Comparison of ENCODE assay signal across 26 mouse cellular contexts in the genomic region with DNA sequence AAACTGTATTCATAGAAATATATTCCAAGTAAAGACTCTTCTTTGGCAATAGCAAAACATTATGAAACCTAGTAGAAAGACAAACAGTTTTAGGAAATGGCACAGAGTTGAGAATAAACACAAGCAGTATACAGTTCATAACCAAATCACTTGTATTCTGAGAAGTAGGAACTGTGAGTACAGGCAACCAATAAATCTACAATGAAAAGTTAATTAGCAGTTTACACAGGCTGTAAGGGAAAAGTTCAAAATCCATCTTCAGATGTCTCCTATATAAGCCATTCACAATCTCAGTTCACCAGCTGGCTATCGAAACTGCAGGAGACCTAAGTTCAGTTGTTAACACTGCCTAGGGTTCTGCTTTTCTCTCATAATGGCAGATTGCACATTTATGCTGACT. TPM values are rescaled to one million over a fixed set of nuclear protein-coding genes. Genes with fewer than 3 reads are reported as not detected.
DNase-seq lines count a peak whose midpoint lies in the region; ATAC-seq and TF ChIP-seq lines count a peak whose summit lies in the region.
"Had no signal": no experiment of that assay in that cellular context is flagged by ENCODE, and none has a peak within 500 bp of the region (broad histone marks: within the 10 kb centered on the region; RNA-seq: fewer than 3 reads in every experiment).

A gene (plus strand): TSS at position 301 of the 400 bp plus-strand sequence.

- no peak for TF ChIP-seq RAD21 in MEL (IDR thresholded peaks at IDR 0.05; ENCODE audit: low read depth, low read length)

- H3K4me3 ChIP-seq in MEL (ENCODE audit: control insufficient read depth in 1 of 2, insufficient read depth in 1 of 2, low read depth in 2 of 2, low read length in 2 of 2), result no peak within 1 kb of the TSS
- H3K4me3 ChIP-seq in intestine, postnatal 0 days (ENCODE audit: low read depth, low read length), result no peak within 1 kb of the TSS
- H3K4me3 ChIP-seq in small intestine, adult 2 months (ENCODE audit: low read depth, low read length), result no peak within 1 kb of the TSS
- no peak within 1 kb of the TSS for H3K4me3 ChIP-seq in lung, adult 2 months (replicated peaks; ENCODE audit: extremely low read depth, low read depth, low read length)
- H3K4me3 ChIP-seq: embryonic facial prominence, embryonic 10.5 days; embryonic facial prominence, embryonic 12.5 days; forebrain, embryonic 13.5 days; forebrain, embryonic 15.5 days had no signal

- no peak for TF ChIP-seq EP300 in MEL (IDR thresholded peaks at IDR 0.05; ENCODE audit: low read depth in 1 of 2, low read length in 2 of 2)

- H3K36me3 ChIP-seq in MEL (ENCODE audit: control insufficient read depth in 1 of 2, insufficient read depth in 2 of 2, low read length in 2 of 2), result no peaks in the 10 kb centered on the region
- H3K36me3 ChIP-seq in intestine, postnatal 0 days (ENCODE audit: control insufficient read depth, insufficient read depth), result no peaks in the 10 kb centered on the region
- 0 out of 2 replicates have a peak, but pooled peaks cover 4% of the 10 kb centered on the region for H3K36me3 ChIP-seq in small intestine, adult 2 months (ENCODE audit: control insufficient read depth, insufficient read depth, low read length)
- H3K36me3 ChIP-seq: embryonic facial prominence, embryonic 10.5 days; embryonic facial prominence, embryonic 12.5 days; forebrain, embryonic 15.5 days had no signal

- H3K4me1 ChIP-seq in MEL (ENCODE audit: control insufficient read depth in 1 of 2, insufficient read depth in 2 of 2, low read length in 2 of 2), result no peaks in the 10 kb centered on the region
- no peaks in the 10 kb centered on the region for H3K4me1 ChIP-seq in intestine, postnatal 0 days (replicated peaks; ENCODE audit: control insufficient read depth, insufficient read depth, low read length)
- H3K4me1 ChIP-seq in small intestine, adult 2 months (ENCODE audit: control insufficient read depth, insufficient read depth, insufficient read length, low read length), result no peaks in the 10 kb centered on the region
- H3K4me1 ChIP-seq in lung, adult 2 months (ENCODE audit: control insufficient read depth, insufficient read depth, low read length), result no peaks in the 10 kb centered on the region
- H3K4me1 ChIP-seq: embryonic facial prominence, embryonic 10.5 days; embryonic facial prominence, embryonic 12.5 days; forebrain, embryonic 13.5 days; forebrain, embryonic 15.5 days had no signal

- no peak within 1 kb of the TSS for H3K9ac ChIP-seq in MEL (ENCODE audit: control insufficient read depth, low read depth, low read length, poor library complexity, severe bottlenecking)
- H3K9ac ChIP-seq in intestine, postnatal 0 days (ENCODE audit: low read depth, low read length), result no peak within 1 kb of the TSS
- H3K9ac ChIP-seq: embryonic facial prominence, embryonic 12.5 days; forebrain, embryonic 13.5 days; forebrain, embryonic 15.5 days; forebrain, postnatal 0 days had no signal

- no peaks in the 10 kb centered on the region for H3K79me2 ChIP-seq in MEL (ENCODE audit: control insufficient read depth, insufficient read depth, low read length, poor library complexity)

- peak; percentile 30 for DNase-seq in MEL (ENCODE audit: low read depth, low spot score)
- no peak for DNase-seq in lung, adult 2 months
- no peak for DNase-seq in spleen, postnatal 10 days (ENCODE audit: low spot score in 2 of 2)
- DNase-seq: adrenal gland, adult 8-10 months; adrenal gland, postnatal 14 days; adrenal gland, postnatal 36 days; cerebellum, adult 11-12 months; cerebellum, adult 2 months; cerebellum, adult 9-10 months; cerebellum, postnatal 10 days; cerebellum, postnatal 25 days; forebrain, postnatal 0 days had no signal

- H3K4me2 ChIP-seq in intestine, postnatal 0 days (replicated peaks; ENCODE audit: low read depth), result peak within 1 kb of the TSS; percentile 13; the same call in 1 of the 2 replicates
- H3K4me2 ChIP-seq: embryonic facial prominence, embryonic 12.5 days; forebrain, embryonic 13.5 days; forebrain, embryonic 15.5 days had no signal

- TF ChIP-seq POLR2A in MEL (IDR thresholded peaks at IDR 0.05; ENCODE audit: control insufficient read depth in 1 of 2, insufficient read depth in 1 of 2, low read depth in 1 of 2, low read length in 2 of 2, poor library complexity in 1 of 2), result no peak
- TF ChIP-seq POLR2A in small intestine, adult 2 months (IDR thresholded peaks at IDR 0.05; ENCODE audit: low read depth, low read length), result no peak
- TF ChIP-seq POLR2A in lung, adult 2 months (IDR thresholded peaks at IDR 0.05; ENCODE audit: borderline replicate concordance, extremely low read depth, low read depth, low read length), result no peak

- no peaks in the 10 kb centered on the region for H3K27me3 ChIP-seq in MEL (ENCODE audit: control insufficient read depth in 1 of 2, insufficient read depth in 2 of 2, low read length in 2 of 2)
- no peaks in the 10 kb centered on the region for H3K27me3 ChIP-seq in intestine, postnatal 0 days (replicated peaks; ENCODE audit: control insufficient read depth, insufficient read depth, low read length)
- no peaks in the 10 kb centered on the region for H3K27me3 ChIP-seq in small intestine, adult 2 months (ENCODE audit: control insufficient read depth, insufficient read depth, low read length)
- H3K27me3 ChIP-seq: embryonic facial prominence, embryonic 12.5 days; forebrain, embryonic 13.5 days; forebrain, embryonic 15.5 days had no signal

- H3K27ac ChIP-seq in MEL (ENCODE audit: control insufficient read depth, low read depth, low read length), result no peak within 1 kb of the TSS
- no peak within 1 kb of the TSS for H3K27ac ChIP-seq in intestine, postnatal 0 days (ENCODE audit: low read depth, low read length)
- no peak within 1 kb of the TSS for H3K27ac ChIP-seq in small intestine, adult 2 months (ENCODE audit: insufficient read depth, low read depth, low read length)
- H3K27ac ChIP-seq: embryonic facial prominence, embryonic 10.5 days; embryonic facial prominence, embryonic 12.5 days; forebrain, embryonic 13.5 days; forebrain, embryonic 15.5 days had no signal

- 64% methylated on average over 1 of the region's 1 CpGs for WGBS in intestine, postnatal 0 days
- 37% methylated on average over 1 of the region's 1 CpGs for WGBS in small intestine, adult 2 months
- 67% methylated on average over 1 of the region's 1 CpGs for WGBS in lung, adult 2 months

- TF ChIP-seq CTCF in MEL (IDR thresholded peaks at IDR 0.05 in 2 of 3, conservative IDR thresholded peaks at IDR 0.05 in 1 of 3; ENCODE audit: control insufficient read depth in 1 of 3, insufficient read depth in 1 of 3, low read depth in 2 of 3, low read length in 3 of 3, poor library complexity in 1 of 3, severe bottlenecking in 1 of 3), result no peak
- no peak for TF ChIP-seq CTCF in intestine, postnatal 0 days (IDR thresholded peaks at IDR 0.05; ENCODE audit: low read depth)
- TF ChIP-seq CTCF in small intestine, adult 2 months (IDR thresholded peaks at IDR 0.05; ENCODE audit: extremely low read depth, insufficient read length, insufficient replicate concordance, low read depth, low read length), result no peak
- TF ChIP-seq CTCF in lung, adult 2 months (IDR thresholded peaks at IDR 0.05; ENCODE audit: insufficient read depth, low read length), result no peak

- H3K9me3 ChIP-seq in MEL (replicated peaks; ENCODE audit: insufficient read depth, low read length), result no peaks in the 10 kb centered on the region
- no peaks in the 10 kb centered on the region for H3K9me3 ChIP-seq in intestine, postnatal 0 days (ENCODE audit: control insufficient read depth)
- H3K9me3 ChIP-seq: embryonic facial prominence, embryonic 10.5 days; embryonic facial prominence, embryonic 12.5 days; forebrain, embryonic 13.5 days; forebrain, embryonic 15.5 days had no signal

- peak; percentile 64; the same call in 1 of the 2 replicates for ATAC-seq in intestine, postnatal 0 days
- ATAC-seq: activated CD4-positive, CD25-positive, alpha-beta regulatory T cell, adult 4 months; forebrain, embryonic 13.5 days; forebrain, embryonic 15.5 days; forebrain, postnatal 0 days; Patski had no signal

TF ChIP-seq in MEL, 35 proteins besides CTCF, POLR2A, EP300 and RAD21:
- TF ChIP-seq POLR2AphosphoS5 (IDR thresholded peaks at IDR 0.05; ENCODE audit: borderline replicate concordance, low read depth, low read length) (no peak), GATA1 (IDR thresholded peaks at IDR 0.05; ENCODE audit: low read depth, low read length) (no peak), ZKSCAN1 (IDR thresholded peaks at IDR 0.05; ENCODE audit: low read depth, low read length) (no peak), CHD1 (IDR thresholded peaks at IDR 0.05; ENCODE audit: low read depth, low read length) (no peak), POLR2AphosphoS2 (IDR thresholded peaks at IDR 0.05; ENCODE audit: low read length) (no peak), SMC3 (IDR thresholded peaks at IDR 0.05; ENCODE audit: low read depth, low read length) (no peak), MYC (IDR thresholded peaks at IDR 0.05; ENCODE audit: low read depth, low read length) (no peak), ETS1 (IDR thresholded peaks at IDR 0.05; ENCODE audit: low read depth, low read length) (no peak), USF1 (IDR thresholded peaks at IDR 0.05; ENCODE audit: low read depth, low read length) (no peak), NELFE (IDR thresholded peaks at IDR 0.05; ENCODE audit: low read depth, low read length) (no peak), MAFK (IDR thresholded peaks at IDR 0.05; ENCODE audit: borderline replicate concordance, low read depth, low read length) (no peak), ELF1 (IDR thresholded peaks at IDR 0.05; ENCODE audit: low read depth, low read length) (no peak), ZMIZ1 (IDR thresholded peaks at IDR 0.05; ENCODE audit: low read depth, low read length) (no peak)

RNA-seq across cellular contexts. Expression of the gene that starts here (rescaled TPM):
- total RNA-seq in MEL (2012; rRNA removed), result not detected in 2 replicates
- polyA plus RNA-seq in MEL (2012; ENCODE audit: insufficient read depth in 1 of 2, insufficient read length in 2 of 2, low read depth in 1 of 2, low replicate concordance in 2 of 2, missing spikeins in 1 of 2), result not detected
- polyA plus RNA-seq in intestine, postnatal 0 days (2015; fragmentation: Nextera tagmentation; extraction: Ambion mirVana), result 74.9 and 83.8 TPM in 2 replicates
- 15.6 and 39.1 TPM in 2 replicates for polyA plus RNA-seq in small intestine, adult 2 months (2012; rRNA removed)
- polyA plus RNA-seq in lung, adult 2 months (2012; rRNA removed), result not detected in 2 replicates
- total RNA-seq: adrenal gland, adult 18-20 months; adrenal gland, adult 8-10 months; adrenal gland, postnatal 14 days; adrenal gland, postnatal 36 days; ES-E14; forebrain, postnatal 0 days had no signal
- polyA plus RNA-seq: activated CD4-positive, CD25-positive, alpha-beta regulatory T cell, adult 4 months; C2C12; cerebellum, adult 2 months; cortical plate, adult 2 months; embryonic facial prominence, embryonic 10.5 days; embryonic facial prominence, embryonic 12.5 days; embryonic facial prominence, embryonic 14.5 days; forebrain, embryonic 11.5 days; forebrain, embryonic 13.5 days; forebrain, embryonic 15.5 days; forebrain, postnatal 0 days; Patski had no signal

Comparison
In these comparisons a context has a peak if more than half of its experiments do, and no peak if none do; other contexts are left out.
1. RNA of the gene that starts here (polyA plus RNA-seq): 74.9 to 83.8 TPM in intestine, postnatal 0 days and 15.6 to 39.1 TPM in small intestine, adult 2 months; not detected in MEL and not detected in lung, adult 2 months; every median in the first group is over 10 times any median in the second.
2. Peak in DNase-seq in MEL; RNA of the gene not detected or under 1 TPM.